Mouse (Mus musculus) adrenal gland, adult 2 months (tissue): ENCODE data around the gene Zdhhc22. TPM values are rescaled to one million over a fixed set of nuclear protein-coding genes. Genes with fewer than 3 reads are reported as not detected.

Experiments
- DNase-seq: peaks from one replicate; pipeline ENCODE4 v3.0.0; 2021
- long read RNA-seq: library from polyadenylated mRNA; stranded (forward); transcript quantifications from one replicate; pipeline ENCODE4 v2.0.0, GENCODE M21; 2021
- polyA plus RNA-seq: library from polyadenylated mRNA; depleted of rRNA; stranded (reverse); fragments of >200 nt; gene quantifications from 2 replicates; pipeline ENCODE4 v1.2.3, GENCODE M21; 2012; rRNA removed
- total RNA-seq, 2 experiments: library from RNA; stranded (reverse); gene quantifications; 2 replicates each; pipeline ENCODE4 v1.2.3; 2021

Zdhhc22 gene
- total RNA-seq (1 to 10 TPM; 1.2 to 1.4 TPM), polyA plus RNA-seq (3.1 and 5.2 TPM in 2 replicates)
- long read RNA-seq = 0 reads

- DNase-seq = peak; percentile 46
Observed at GRCm38 (mm10) chr12:86989890-86990754, at the start of gene Zdhhc22. Zdhhc22 (minus strand) TSS chr12:86990430.

- no peak for DNase-seq
Observed at GRCm38 (mm10) chr12:87036631-87037030, 46.4 kb upstream of the Zdhhc22 start.

GRCm38 (mm10) chr12:87031163-87031763, 41.0 kb upstream of the Zdhhc22 start:
- DNase-seq = peak; percentile 24

- DNase-seq = no peak
Observed at GRCm38 (mm10) chr12:87029251-87029976, 39.2 kb upstream of the Zdhhc22 start.

- DNase-seq = no peak
Observed at GRCm38 (mm10) chr12:87028068-87028467, 37.8 kb upstream of the Zdhhc22 start.

GRCm38 (mm10) chr12:87027391-87027790, 37.2 kb upstream of the Zdhhc22 start:
- DNase-seq = no peak

GRCm38 (mm10) chr12:87026871-87027240, 36.6 kb upstream of the Zdhhc22 start:
- DNase-seq = no peak

GRCm38 (mm10) chr12:87026109-87026870, 36.1 kb upstream of the Zdhhc22 start:
- peak; percentile 10 for DNase-seq

- DNase-seq = no peak
Observed at GRCm38 (mm10) chr12:87023456-87023855, 33.2 kb upstream of the Zdhhc22 start.

- DNase-seq = no peak
Observed at GRCm38 (mm10) chr12:87022006-87022405, 31.8 kb upstream of the Zdhhc22 start.

GRCm38 (mm10) chr12:87021040-87021439, 30.8 kb upstream of the Zdhhc22 start, which contains the start of gene Tmem63c:
Tmem63c (plus strand) TSS chr12:87021340.
- no peak for DNase-seq

GRCm38 (mm10) chr12:87018756-87019155, 28.5 kb upstream of the Zdhhc22 start:
- DNase-seq = no peak

GRCm38 (mm10) chr12:87017041-87017440, 26.8 kb upstream of the Zdhhc22 start:
- DNase-seq = no peak

GRCm38 (mm10) chr12:87004596-87004995, 14.4 kb upstream of the Zdhhc22 start:
- no peak for DNase-seq

- no peak for DNase-seq
Observed at GRCm38 (mm10) chr12:87003606-87004005, 13.4 kb upstream of the Zdhhc22 start.

- DNase-seq = no peak
Observed at GRCm38 (mm10) chr12:87002815-87003214, 12.6 kb upstream of the Zdhhc22 start.

GRCm38 (mm10) chr12:87002209-87002608, 12.0 kb upstream of the Zdhhc22 start:
- DNase-seq = no peak

- DNase-seq = no peak
Observed at GRCm38 (mm10) chr12:87000840-87001176, 10.6 kb upstream of the Zdhhc22 start.

GRCm38 (mm10) chr12:87000151-87000839, 10.1 kb upstream of the Zdhhc22 start:
- DNase-seq = no peak

GRCm38 (mm10) chr12:86999283-86999820, 9.1 kb upstream of the Zdhhc22 start:
- no peak for DNase-seq

- no peak for DNase-seq
Observed at GRCm38 (mm10) chr12:86998699-86999098, 8.5 kb upstream of the Zdhhc22 start.
